Mouse (Mus musculus) adrenal gland, adult (tissue): ENCODE measurements around the gene Pros1.

Experiments
- DNase-seq, 2 experiments: peaks; one replicate each; pipeline ENCODE4 v3.0.0; 2022 to 2023; ENCODE audit warnings: low spot score in 1 of 2; ENCODE audit not compliant: inconsistent age in 2 of 2

The Pros1 gene

GRCm38 (mm10) chr16:62858018-62858417, 3.9 kb downstream of the Pros1 start:
- peak; percentile 32 to 75 for DNase-seq

- peak in 1 of 2 experiments; percentile 15 for DNase-seq
These were observed 6.0 kb downstream of the Pros1 start for GRCm38 (mm10) chr16:62860140-62860539.

GRCm38 (mm10) chr16:62861455-62861854, 7.3 kb downstream of the Pros1 start:
- peak in 1 of 2 experiments; percentile 18 for DNase-seq

- DNase-seq = peak in 1 of 2 experiments; percentile 49
These were observed 18.6 kb downstream of the Pros1 start for GRCm38 (mm10) chr16:62872688-62873117.

- peak in 1 of 2 experiments; percentile 63 for DNase-seq
These were observed 19.1 kb downstream of the Pros1 start for GRCm38 (mm10) chr16:62873180-62873579.

- DNase-seq = no peak
These were observed 20.0 kb downstream of the Pros1 start for GRCm38 (mm10) chr16:62874065-62874464.

- no peak for DNase-seq
These were observed 41.7 kb downstream of the Pros1 start for GRCm38 (mm10) chr16:62895824-62896223.

GRCm38 (mm10) chr16:62911364-62911763, 57.3 kb downstream of the Pros1 start:
- no peak for DNase-seq

GRCm38 (mm10) chr16:62912246-62912645, 58.1 kb downstream of the Pros1 start:
- DNase-seq = no peak

GRCm38 (mm10) chr16:62915530-62915929, 61.4 kb downstream of the Pros1 start:
- DNase-seq = no peak

- no peak for DNase-seq
These were observed 68.1 kb downstream of the Pros1 start for GRCm38 (mm10) chr16:62922245-62922644.

- no peak for DNase-seq
These were observed 77.2 kb downstream of the Pros1 start for GRCm38 (mm10) chr16:62931341-62931740.

- peak; percentile 61 to 83 for DNase-seq
These were observed 82.2 kb downstream of the Pros1 start for GRCm38 (mm10) chr16:62936316-62936715.

GRCm38 (mm10) chr16:62940388-62941003, 86.4 kb downstream of the Pros1 start:
- DNase-seq = peak; percentile 56 to 89

- DNase-seq = no peak
These were observed 87.7 kb downstream of the Pros1 start for GRCm38 (mm10) chr16:62941763-62942162.

GRCm38 (mm10) chr16:62942418-62943410, 88.6 kb downstream of the Pros1 start:
- no peak for DNase-seq

GRCm38 (mm10) chr16:62958485-62958884, 104.4 kb downstream of the Pros1 start:
- DNase-seq = no peak

GRCm38 (mm10) chr16:62964361-62964763, 110.3 kb downstream of the Pros1 start:
- no peak for DNase-seq

- no peak for DNase-seq
These were observed 117.7 kb downstream of the Pros1 start for GRCm38 (mm10) chr16:62971673-62972332.

GRCm38 (mm10) chr16:62974926-62975325, 120.8 kb downstream of the Pros1 start:
- DNase-seq = peak; percentile 31 to 68
